Mouse (Mus musculus) lung, postnatal 0 days (tissue): ENCODE measurements around the gene Fam84a. TPM values are rescaled to one million over a fixed set of nuclear protein-coding genes. Genes with fewer than 3 reads are reported as not detected.

Source experiments
- ATAC-seq: fragments of 200-750 bp; cut with Nextera tagmentation; 2 replicates; pipeline ENCODE4 v1.8.0; 2017; ENCODE audit warnings: moderate library complexity
- DNase-seq: peaks from one replicate; pipeline ENCODE4 v3.0.0-alpha.2; 2016; ENCODE audit warnings: low spot score
- H3K27ac ChIP-seq: fragments of 300-500 bp; sonication (generic); 2 replicates; pipeline ENCODE4 v1.5.1; 2014; ENCODE audit warnings: antibody characterized with exemption, mild to moderate bottlenecking, low read length, mixed read lengths
- H3K27me3 ChIP-seq: fragments of 300-500 bp; sonication (generic); replicated peaks from 2 replicates; pipeline ENCODE4 v1.6.1; 2014; ENCODE audit warnings: low read length, mixed read lengths; ENCODE audit not compliant: insufficient read depth
- H3K36me3 ChIP-seq: fragments of 300-500 bp; sonication (generic); 2 replicates; pipeline ENCODE4 v1.6.1; 2014; ENCODE audit warnings: low read length, mixed read lengths; ENCODE audit not compliant: insufficient read depth
- H3K4me1 ChIP-seq: fragments of 300-500 bp; sonication (generic); 2 replicates; pipeline ENCODE4 v1.6.1; 2014; ENCODE audit warnings: antibody characterized with exemption, low read depth, low read length, mixed read lengths; ENCODE audit not compliant: insufficient read depth
- H3K4me2 ChIP-seq: fragments of 300-500 bp; sonication (generic); replicated peaks from 2 replicates; pipeline ENCODE4 v1.6.1; 2014; ENCODE audit warnings: low read depth, mild to moderate bottlenecking, low read length, moderate library complexity, mixed read lengths
- H3K4me3 ChIP-seq: fragments of 300-500 bp; sonication (generic); 2 replicates; pipeline ENCODE4 v1.5.1; 2014; ENCODE audit warnings: low read depth, low read length
- H3K9ac ChIP-seq: fragments of 300-500 bp; sonication (generic); replicated peaks from 2 replicates; pipeline ENCODE4 v1.6.1; 2014; ENCODE audit warnings: low read depth, mild to moderate bottlenecking
- H3K9me3 ChIP-seq: fragments of 300-500 bp; sonication (generic); 2 replicates; pipeline ENCODE4 v1.6.1; 2016; ENCODE audit warnings: low read length, mixed read lengths
- CTCF ChIP-seq: IDR thresholded peaks from 2 replicates; pipeline ENCODE4 v1.5.1; 2016; ENCODE audit warnings: antibody characterized with exemption, mild to moderate bottlenecking
- EP300 ChIP-seq: IDR thresholded peaks from 2 replicates; pipeline ENCODE4 v1.6.1; 2016; ENCODE audit warnings: antibody characterized with exemption, mild to moderate bottlenecking, control low read depth
- WGBS: fragments of 180-500 bp; shearing (Covaris S2); extraction: QIAGEN DNeasy Blood & Tissue Kit; methylation state at CpG from one replicate; pipeline ENCODE4 v1.1.7; 2014; 5-methylcytosine and 5-hydroxymethylcytosine counted together
- polyA plus RNA-seq: library from polyadenylated mRNA; unstranded; fragments of >200 nt; fragmentation: Nextera tagmentation; extraction: Ambion mirVana; gene quantifications from 2 replicates; pipeline ENCODE4 v1.2.1, GENCODE M21; 2015

Fam84a gene
- 5.9 and 6.2 TPM in 2 replicates for polyA plus RNA-seq

GRCm38 (mm10) chr12:14151921-14152320, at the start of gene Fam84a:
Fam84a (minus strand) TSS chr12:14152054.
- WGBS, result under 1% methylated on average over 26 of the region's 31 CpGs
- H3K27ac ChIP-seq, result no peak within 1 kb of the TSS
- ATAC-seq, result peak; percentile 96

GRCm38 (mm10) chr12:14195479-14195878, 43.6 kb upstream of the Fam84a start:
- no peaks in the 10 kb centered on the region for H3K9me3 ChIP-seq
- H3K4me3 ChIP-seq, result no peak overlapping the region
- H3K9ac ChIP-seq, result no peak overlapping the region
- TF ChIP-seq CTCF, result no peak
- TF ChIP-seq EP300, result no peak
- H3K4me2 ChIP-seq, result no peak overlapping the region
- DNase-seq, result peak; percentile 48
- no peaks in the 10 kb centered on the region for H3K36me3 ChIP-seq
- H3K27ac ChIP-seq, result no peak overlapping the region
- no peaks in the 10 kb centered on the region for H3K4me1 ChIP-seq
- H3K27me3 ChIP-seq, result no peaks in the 10 kb centered on the region
- WGBS, result 45% methylated on average over 3 of the region's 3 CpGs
- peak; percentile 64; the same call in 1 of the 2 replicates for ATAC-seq

More at GRCm38 (mm10) chr12:14151921-14152320, at the start of gene Fam84a:
- Histone ChIP-seq H3K4me3 (peak within 1 kb of the TSS; percentile 53), H3K4me2 (peak within 1 kb of the TSS; percentile 79), H3K27me3 (peaks cover 18% of the 10 kb centered on the region; the same call in 1 of the 2 replicates), H3K9me3 (no peaks in the 10 kb centered on the region), H3K9ac (0 out of 2 replicates have a peak within 1 kb of the TSS, but pooled peaks have one; percentile 16), H3K4me1 (peaks cover 14% of the 10 kb centered on the region; the same call in 1 of the 2 replicates), H3K36me3 (no peaks in the 10 kb centered on the region)
- TF ChIP-seq EP300 (no peak), CTCF (no peak)
- DNase-seq, result peak; percentile 93

GRCm38 (mm10) chr12:14186689-14187195, 34.9 kb upstream of the Fam84a start:
- H3K27me3 ChIP-seq, result no peaks in the 10 kb centered on the region
- H3K9me3 ChIP-seq, result no peaks in the 10 kb centered on the region
- H3K9ac ChIP-seq, result no peak overlapping the region
- H3K27ac ChIP-seq, result no peak overlapping the region
- TF ChIP-seq EP300 (no peak), CTCF (no peak)
- no peak overlapping the region for H3K4me3 ChIP-seq
- DNase-seq (no peak), ATAC-seq (no peak)
- H3K36me3 ChIP-seq, result no peaks in the 10 kb centered on the region
- no peak overlapping the region for H3K4me2 ChIP-seq
- no peaks in the 10 kb centered on the region for H3K4me1 ChIP-seq
- 61% methylated on average over 3 of the region's 3 CpGs for WGBS

- peak; percentile 34 for DNase-seq
- Histone ChIP-seq H3K4me3 (no peak overlapping the region), H3K4me1 (no peaks in the 10 kb centered on the region), H3K27ac (no peak overlapping the region), H3K36me3 (no peaks in the 10 kb centered on the region), H3K9me3 (no peaks in the 10 kb centered on the region), H3K27me3 (no peaks in the 10 kb centered on the region), H3K4me2 (no peak overlapping the region), H3K9ac (no peak overlapping the region)
- WGBS, result 44% methylated on average over 2 of the region's 2 CpGs
- no peak for TF ChIP-seq EP300
- TF ChIP-seq CTCF, result no peak
- no peak for ATAC-seq
These were observed 13.9 kb upstream of the Fam84a start for GRCm38 (mm10) chr12:14165713-14166112.

GRCm38 (mm10) chr12:14164936-14165335, 13.1 kb upstream of the Fam84a start:
- Histone ChIP-seq H3K4me3 (no peak overlapping the region), H3K9me3 (no peaks in the 10 kb centered on the region), H3K4me1 (no peaks in the 10 kb centered on the region), H3K27ac (no peak overlapping the region), H3K4me2 (no peak overlapping the region), H3K36me3 (no peaks in the 10 kb centered on the region), H3K9ac (no peak overlapping the region), H3K27me3 (no peaks in the 10 kb centered on the region)
- DNase-seq (no peak), ATAC-seq (no peak)
- 97% methylated on average over 1 of the region's 1 CpGs for WGBS
- TF ChIP-seq CTCF, result no peak
- TF ChIP-seq EP300, result no peak

- H3K4me1 ChIP-seq, result peaks cover 14% of the 10 kb centered on the region; the same call in 1 of the 2 replicates
- H3K4me3 ChIP-seq, result peak overlapping the region; percentile 53
- H3K9me3 ChIP-seq, result no peaks in the 10 kb centered on the region
- ATAC-seq, result peak; percentile 27
- no peak overlapping the region for H3K27ac ChIP-seq
- peak overlapping the region; percentile 79 for H3K4me2 ChIP-seq
- DNase-seq, result peak; percentile 50
- no peaks in the 10 kb centered on the region for H3K36me3 ChIP-seq
- WGBS, result under 1% methylated on average over 14 of the region's 14 CpGs
- TF ChIP-seq EP300, result no peak
- no peak for TF ChIP-seq CTCF
- H3K9ac ChIP-seq, result no peak overlapping the region
- H3K27me3 ChIP-seq, result peaks cover 18% of the 10 kb centered on the region; the same call in 1 of the 2 replicates
These were observed 572 bp upstream of the Fam84a start for GRCm38 (mm10) chr12:14152426-14152825.
